7 mouse cellular contexts compared by ENCODE assay signal in genomic region chr9:48238153-48238755, GRCm38 (mm10).
A peak's percentile ranks its signal among the peaks of the same experiment; 100 is the strongest.
DNase-seq lines count a peak whose midpoint lies in the region; ATAC-seq and TF ChIP-seq lines count a peak whose summit lies in the region.

No protein-coding gene starts in this region.

- peaks cover 21% of the 10 kb centered on the region for H3K4me1 ChIP-seq in E14TG2a.4 (replicated peaks; ENCODE audit: low read depth, low read length)

- H3K4me3 ChIP-seq in E14TG2a.4 (replicated peaks; ENCODE audit: low read length), result no peak overlapping the region

- peak; percentile 35 for DNase-seq in kidney, adult 9 months
- no peak for DNase-seq in kidney, adult 11 months
- peak; percentile 69 for DNase-seq in R1 (ENCODE audit: low read depth, low spot score)
- DNase-seq in frontal cortex, postnatal 14 days (ENCODE audit: low spot score in 2 of 2), result no peak

- TF ChIP-seq CTCF in E14TG2a.4 (conservative IDR thresholded peaks at IDR 0.05; ENCODE audit: low read length), result peak; percentile 73

- ATAC-seq in erythroblast, adult 5-6 weeks (replicated peaks; ENCODE audit: low FRiP score, poor library complexity, severe bottlenecking), result peak; percentile 74
- ATAC-seq in megakaryocyte progenitor cell, adult 5-6 weeks (replicated peaks; ENCODE audit: poor library complexity), result peak; percentile 76

- no peaks in the 10 kb centered on the region for H3K36me3 ChIP-seq in E14TG2a.4 (ENCODE audit: insufficient read depth, low read length)

- peaks cover 8% of the 10 kb centered on the region; the same call in 1 of the 2 replicates for H3K27me3 ChIP-seq in E14TG2a.4 (ENCODE audit: insufficient read depth, low read length)

- H3K9me3 ChIP-seq in E14TG2a.4 (ENCODE audit: low read length), result no peaks in the 10 kb centered on the region

Comparison
In these comparisons a context has a peak if more than half of its experiments do, and no peak if none do; other contexts are left out.
1. DNase-seq: peak in kidney, adult 9 months (single experiment) and R1 (single experiment); none in kidney, adult 11 months (single experiment) and frontal cortex, postnatal 14 days (0 of 2).